Mouse (Mus musculus) induced T-regulatory cell, adult 2 months (primary cell): ENCODE measurements at regions not wholly inside any gene's neighbourhood (a gene's known extent, or its start where the extent isn't known, plus 50 kb on each side); places are given as distances from the start of the nearest gene placed in this dataset.
"Not testable (repeated sequence)": the region's sequence is repeated elsewhere in the genome, so short reads cannot be mapped to it uniquely, and the experiment has no call there.

Source experiments
- DNase-seq: peaks from one replicate; pipeline ENCODE4 v3.0.0-alpha.2; 2012; ENCODE audit warnings: low read depth

DNA sequence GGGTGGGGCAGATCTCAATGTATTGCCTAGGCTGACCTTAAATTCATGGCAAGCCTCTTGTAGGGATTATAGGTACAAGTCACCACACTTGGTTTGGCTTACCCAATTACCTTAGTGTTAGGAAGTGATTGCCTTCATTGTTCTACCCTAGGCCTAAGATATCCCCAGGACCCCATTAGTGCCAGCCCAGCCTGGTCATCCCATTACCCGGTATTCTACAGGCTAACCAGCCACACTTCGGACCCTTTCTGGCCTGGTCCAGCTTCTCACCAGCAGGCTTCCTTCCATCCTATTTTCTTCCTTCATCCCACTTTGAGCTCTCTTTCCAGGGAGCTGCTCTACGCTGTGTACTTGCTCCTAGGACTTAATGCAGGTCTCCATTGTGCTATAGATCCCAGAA lies 59.5 kb downstream of the Tex35 start:
- DNase-seq, result no peak

DNA sequence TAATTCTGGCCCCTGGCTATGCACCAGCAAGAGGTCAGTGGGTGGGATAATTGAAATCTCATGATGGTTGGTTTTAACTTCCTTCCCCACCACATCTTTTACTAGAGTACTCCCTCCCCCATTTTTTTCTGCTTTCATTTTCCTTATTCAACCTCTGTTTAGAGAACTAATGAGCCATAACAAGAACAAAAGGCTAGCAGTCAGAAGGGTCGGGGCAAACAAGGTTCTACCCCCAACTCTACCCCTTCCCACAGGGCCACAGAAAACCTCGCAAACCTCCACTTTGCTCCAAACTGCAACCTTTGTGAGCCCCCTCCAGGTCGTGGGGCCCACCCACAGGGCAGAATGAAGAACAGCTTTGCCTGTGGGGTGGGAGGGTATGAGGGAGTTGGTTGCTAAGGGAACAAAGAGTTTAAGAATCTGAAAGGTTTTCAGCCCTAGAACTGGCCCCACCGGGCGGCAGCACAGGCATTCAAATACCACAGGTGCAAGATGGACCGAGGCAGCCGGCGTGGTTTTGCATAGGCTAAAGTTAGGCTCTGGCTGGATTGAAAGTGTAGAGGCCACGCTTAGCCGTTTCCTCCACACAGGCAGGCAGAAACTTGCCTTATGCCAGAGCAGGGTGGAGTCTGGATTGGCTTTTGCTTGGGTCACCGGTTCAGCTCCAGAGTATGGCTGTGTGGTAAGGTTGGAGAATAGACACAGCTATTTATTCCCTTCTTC lies 60.1 kb downstream of the Tex35 start:
- DNase-seq, result peak; percentile 33

DNA sequence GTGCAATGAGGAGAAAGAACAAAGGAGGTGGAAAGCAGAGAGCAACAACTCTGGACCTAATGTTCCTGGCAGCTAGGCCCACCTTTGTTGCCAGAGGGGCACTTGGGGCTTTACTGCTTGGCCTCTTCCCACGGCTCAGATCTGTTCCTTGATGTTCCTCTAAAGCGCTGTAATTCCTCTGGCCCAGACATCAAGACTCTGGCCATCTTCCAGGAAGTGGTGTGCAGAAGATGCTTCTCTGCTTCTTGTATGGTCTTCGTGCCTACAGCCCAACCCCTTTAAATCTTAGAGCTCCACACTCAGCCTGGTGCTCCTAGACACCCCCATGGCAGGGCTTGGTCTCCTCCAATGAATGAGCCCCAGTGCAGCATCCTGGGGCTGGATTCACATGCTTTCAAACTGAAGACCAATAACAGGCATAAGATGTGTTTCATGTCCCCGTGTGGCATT lies 60.7 kb downstream of the Tex35 start:
- DNase-seq, result no peak

DNA sequence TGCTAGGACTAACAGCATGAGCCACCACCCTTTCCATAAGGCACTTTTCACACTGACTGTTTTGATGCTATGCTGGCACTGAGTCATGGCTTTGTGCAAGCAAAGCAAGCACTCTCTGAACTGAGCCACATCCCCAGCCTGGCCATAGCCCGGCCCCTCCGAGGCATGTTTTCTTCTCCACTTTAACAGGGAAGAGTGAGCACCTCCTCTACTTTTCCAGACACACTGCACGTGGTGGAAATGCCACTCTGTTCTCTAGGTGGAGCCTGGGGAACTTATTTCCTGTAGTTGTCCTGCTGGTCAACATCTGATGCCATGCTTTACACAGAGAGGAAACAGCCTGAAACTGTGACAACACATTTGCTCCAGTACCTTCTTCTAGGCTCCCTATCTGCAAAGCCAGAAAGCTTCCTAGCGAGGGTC lies 61.7 kb downstream of the Tex35 start:
- no peak for DNase-seq

DNA sequence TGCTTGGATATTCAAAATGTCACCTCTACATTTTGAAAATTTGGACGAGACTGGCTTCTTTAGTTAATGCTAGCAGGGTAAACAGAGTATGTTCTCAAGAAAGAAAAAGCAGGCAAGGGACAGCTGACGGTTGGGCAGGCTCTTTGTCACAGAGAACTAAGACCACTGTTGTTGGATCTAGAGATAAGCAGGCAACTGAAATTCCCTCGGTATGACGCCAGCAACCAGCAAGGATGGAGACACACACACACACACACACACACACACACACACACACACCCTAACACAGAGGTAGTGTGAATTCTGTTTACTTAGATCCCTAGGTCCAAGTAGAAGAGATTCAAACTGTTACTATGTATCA lies 68.7 kb downstream of the Tex35 start:
- no peak for DNase-seq

DNA sequence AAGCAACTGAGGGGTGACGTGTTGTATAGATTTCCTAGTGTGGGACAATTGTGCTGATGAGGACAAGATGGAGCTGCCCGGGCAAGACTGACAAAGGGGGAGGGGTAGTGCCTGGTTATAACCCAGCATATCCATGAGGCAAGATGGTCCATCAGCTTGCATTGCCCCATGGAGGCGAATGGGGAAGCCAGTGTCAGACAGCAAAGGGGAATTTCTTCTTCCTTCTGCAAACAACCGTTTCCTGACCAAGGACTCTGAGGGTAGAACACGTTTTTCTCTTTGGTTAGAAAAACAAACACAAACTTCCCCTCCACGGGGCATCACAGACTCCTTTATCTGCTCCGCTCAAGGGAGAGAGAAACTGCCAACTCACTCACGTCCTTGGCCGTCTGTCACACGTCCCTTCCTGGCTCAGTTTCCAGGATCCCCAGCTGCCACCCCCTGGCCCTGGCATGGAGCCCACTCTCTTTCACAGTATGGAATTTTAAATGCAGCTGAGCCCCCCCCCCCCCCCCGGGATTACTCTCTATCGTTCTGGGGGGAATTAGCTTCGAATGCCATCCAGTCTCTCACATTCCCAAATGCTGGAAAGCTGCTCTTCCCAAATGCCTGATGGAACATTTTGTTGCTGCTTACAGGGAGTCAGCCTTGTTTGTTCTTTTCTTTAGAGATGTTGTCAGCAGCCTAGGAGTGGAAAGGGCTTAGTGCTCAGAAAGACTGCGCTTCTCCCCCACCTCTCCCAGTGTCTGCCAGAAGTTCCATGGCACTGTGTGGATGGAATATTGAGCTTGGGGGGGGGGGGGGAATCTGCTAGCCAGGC lies 69.3 kb downstream of the Tex35 start:
- peak; percentile 55 for DNase-seq

DNA sequence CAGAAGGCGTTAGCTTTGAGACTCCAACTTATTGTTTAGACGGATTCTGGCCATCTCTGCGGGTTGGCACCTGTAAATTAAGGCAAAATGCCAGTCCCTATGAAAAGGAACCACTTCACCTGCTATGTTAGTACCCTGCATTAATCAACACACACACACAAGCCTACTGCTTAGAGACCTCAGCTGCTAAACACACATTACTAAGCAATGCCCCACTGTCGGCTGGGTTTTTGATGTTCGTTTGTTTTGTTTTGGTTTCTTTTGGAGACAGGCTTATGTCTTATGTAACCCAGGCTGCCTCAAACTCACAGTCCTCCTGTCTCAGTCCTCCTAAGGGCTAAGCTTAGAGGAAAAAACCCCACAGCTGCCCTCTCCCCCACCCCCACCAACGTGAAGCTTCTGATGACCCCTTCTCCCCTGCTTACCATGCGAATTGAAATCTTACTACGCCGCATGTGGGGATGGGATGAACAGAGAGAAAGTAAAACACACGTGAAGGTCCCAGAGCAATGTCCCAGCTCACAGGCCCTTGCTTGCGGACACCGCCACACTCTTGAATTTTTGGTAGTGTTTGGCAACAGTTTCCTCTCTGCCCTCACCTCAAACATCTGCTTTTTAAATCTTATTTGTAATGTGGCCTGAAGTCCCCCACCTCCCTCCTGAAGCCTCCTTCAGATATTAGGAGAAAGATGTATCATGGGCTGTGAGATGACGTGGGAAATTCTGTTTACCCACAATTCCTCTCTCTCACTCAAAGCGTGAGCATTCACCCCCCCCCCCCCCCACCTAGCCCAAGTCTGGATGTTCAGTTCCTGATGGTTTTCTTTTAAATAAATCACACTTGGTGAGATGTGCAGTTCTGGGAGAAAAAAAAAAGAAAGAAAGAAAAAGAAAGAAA lies 70.1 kb downstream of the Tex35 start:
- peak; percentile 57 for DNase-seq

DNA sequence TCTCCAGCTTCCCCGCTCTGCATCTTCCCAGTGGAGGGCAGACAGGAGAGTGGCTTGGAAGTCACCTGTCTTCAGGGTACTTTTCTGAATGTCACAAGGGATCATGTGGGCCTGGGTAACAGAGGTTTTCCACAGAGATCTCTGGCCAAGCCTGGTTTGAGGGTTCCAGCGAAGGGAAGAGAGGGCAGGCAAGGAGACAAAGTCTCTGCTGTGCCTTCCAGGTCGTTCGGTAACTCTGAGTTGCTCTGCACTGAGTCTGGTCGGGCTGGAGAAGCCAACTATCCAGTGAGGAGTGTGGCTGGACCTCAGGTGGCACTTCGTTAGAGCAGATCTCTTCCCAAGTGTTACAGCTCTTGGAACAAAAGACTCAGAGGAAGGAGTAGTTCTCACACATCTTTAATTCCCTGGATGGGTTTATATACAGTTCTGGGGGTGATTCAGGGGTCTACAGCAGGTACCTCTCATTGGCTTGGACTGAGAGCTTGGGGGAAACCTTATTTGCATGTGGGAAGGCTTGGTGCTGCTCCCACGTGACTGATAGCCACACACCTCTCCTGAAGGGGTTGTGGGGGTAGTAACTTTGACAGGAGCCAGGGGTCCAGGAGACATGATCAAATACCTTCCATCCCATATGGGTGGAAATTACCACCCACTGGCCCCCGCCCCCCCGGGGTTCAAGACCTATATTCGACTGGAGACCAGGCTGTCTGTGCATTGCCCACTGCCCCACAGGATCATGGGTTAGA lies 71.1 kb downstream of the Tex35 start:
- no peak for DNase-seq

DNA sequence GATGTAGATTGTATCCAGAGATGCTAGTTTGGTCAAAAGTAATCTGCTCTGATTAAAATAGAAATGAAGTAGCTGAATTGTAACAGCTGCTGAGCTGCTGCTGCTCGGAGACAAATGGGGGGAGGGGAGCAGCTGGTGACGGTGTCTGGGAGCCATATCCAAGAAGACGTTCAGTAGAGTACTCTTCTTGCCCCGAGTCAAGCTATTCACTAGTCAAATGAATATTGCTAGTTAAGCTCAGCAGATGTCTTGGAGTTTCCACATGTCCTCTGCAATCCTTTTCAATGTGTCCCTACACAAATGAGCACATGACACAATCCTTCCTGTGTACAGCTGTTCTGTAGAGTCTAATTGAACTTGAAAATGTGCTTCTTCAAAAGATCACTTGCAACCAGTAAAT lies 71.7 kb downstream of the Tex35 start:
- no peak for DNase-seq

DNA sequence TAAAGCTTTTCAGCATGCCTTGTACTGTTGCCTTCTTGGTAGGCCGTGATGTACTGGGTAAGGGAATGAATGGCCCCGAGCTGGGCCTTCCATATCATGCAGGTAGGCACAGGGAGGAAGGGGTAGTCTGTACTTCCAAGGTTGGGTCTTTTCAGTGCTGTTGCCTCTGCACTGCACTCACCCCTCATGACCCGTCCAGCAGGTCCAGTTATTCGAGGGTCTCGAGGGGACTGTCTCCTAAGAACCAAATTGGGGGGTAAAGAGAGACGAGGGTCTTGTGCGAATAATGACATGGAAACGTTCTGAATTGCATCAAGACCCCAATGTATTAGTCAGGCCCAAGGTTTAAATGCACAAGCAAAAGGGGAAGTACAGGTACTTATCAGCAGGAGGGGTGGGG lies 73.3 kb downstream of the Tex35 start:
- not testable (repeated sequence) for DNase-seq

DNA sequence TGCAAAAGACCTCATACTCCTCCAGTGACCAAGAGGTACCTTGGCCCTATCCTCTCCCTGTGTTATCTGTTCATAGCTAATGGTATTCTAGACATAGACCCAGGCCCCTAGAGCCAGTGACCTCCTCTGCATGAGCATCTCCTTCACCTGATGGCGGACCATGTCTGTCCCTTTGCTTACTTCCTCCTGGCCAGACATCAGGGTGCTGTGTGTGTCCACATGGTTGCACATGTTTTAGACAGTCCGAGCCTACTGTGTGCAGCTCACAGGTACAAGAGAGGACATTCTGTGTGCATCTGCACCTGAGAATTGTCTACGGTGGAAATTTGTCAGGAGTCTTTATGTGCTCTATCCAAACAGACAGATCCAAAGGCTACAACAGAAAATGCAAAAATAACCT lies 79.8 kb downstream of the Tex35 start:
- no peak for DNase-seq

DNA sequence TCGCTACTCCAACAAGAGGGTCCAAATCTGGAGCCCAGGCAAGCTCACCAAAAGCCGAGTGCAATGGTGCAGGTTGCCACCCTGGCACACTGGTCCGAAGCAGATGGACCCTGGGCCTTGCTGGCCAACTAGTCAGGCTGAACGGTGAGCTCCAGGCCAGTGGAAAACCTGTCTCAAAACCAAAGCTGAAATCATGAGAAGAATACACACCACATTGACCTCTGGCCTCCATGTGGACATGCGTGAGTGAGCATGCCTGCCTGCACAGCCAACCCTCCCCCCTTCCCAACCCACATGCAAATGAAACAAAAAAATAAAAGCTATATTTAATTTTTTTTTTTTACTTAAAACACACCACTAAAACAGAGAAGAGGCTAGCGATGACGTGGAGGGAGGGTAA lies 80.8 kb downstream of the Tex35 start:
- DNase-seq, result no peak

DNA sequence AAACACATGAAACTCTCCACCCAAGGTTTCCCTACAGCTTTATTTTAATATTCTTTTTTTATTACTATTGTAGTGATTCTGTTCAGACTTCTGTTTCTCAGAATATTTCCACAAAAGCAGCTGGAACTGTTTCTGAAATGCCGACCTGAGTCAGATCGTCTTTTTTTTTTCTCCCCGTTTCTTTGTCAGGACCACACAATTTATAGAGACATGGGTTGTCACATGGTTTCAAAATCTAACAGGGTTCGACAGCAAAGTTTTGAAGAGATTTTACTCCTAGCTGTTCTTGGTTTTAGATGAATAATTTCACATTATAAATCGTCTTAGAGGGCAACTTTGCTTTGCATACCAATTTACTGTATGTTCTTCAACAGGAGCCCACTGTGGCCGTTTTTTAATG lies 84.0 kb upstream of the Ralgps2 start:
- DNase-seq, result no peak

DNA sequence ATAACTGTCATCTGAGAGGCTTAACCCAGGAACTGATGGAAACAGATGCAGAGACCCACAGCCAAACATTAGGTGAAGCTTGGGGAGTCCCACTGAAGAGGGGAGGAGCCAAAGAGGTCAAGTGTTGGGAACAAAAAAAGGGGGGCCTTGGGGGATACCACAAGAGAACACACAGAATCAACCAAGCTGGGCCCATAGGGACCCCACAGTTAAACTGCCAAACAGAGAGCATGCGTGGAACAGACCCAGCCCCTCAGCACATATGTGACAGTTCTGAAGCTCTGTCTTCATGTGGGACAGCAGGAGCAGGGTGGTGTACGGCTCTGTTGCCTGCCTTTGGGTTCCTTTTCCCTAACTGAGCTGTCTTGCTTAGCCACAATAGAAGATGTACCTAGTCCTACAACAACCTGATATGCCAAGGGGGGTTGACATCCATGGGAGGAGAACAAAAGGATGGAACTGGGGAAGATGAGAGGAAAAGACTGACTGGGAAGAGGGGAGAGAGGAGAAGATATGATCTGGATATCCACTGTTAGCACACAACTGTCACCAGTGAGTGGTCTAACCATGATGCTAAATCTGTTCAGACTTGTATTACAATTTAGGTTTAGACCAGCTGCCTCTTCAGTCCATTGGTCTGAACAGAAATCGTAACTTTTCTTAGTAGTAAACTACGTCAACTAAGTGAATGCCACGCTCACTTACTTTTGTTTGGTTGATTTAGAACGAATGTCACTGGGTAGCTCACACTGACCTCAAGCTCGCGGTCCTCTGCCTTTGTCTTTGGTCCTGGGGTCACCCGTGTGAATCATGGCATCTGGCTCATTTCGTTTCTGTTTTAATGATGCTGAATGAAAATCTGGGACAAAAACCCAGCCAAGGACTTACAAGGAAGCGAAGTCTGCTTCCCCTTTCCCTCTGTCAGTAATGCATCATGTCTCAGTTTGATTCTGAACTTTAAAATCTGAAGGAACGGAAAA lies 83.3 kb upstream of the Ralgps2 start:
- no peak for DNase-seq

DNA sequence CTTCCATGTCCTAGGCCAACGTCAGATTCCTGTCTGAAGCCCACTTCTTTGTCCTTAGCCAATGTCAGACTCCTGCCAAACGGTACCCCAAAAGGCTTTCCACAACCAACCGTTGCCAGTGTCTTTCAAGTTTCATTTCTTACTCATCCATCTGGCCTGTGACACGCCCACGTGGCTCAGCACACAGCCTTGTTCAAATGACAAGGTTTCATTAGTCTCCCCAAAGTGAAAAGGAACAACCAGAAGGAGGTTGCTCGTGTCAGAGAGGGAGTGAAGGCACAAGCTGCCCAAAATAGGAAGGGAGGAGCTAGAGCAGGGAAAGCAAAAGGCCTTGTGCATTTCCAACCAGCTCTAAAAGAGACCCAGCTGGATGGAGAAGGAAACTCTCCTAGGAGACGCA lies 80.5 kb upstream of the Ralgps2 start:
- DNase-seq, result no peak

DNA sequence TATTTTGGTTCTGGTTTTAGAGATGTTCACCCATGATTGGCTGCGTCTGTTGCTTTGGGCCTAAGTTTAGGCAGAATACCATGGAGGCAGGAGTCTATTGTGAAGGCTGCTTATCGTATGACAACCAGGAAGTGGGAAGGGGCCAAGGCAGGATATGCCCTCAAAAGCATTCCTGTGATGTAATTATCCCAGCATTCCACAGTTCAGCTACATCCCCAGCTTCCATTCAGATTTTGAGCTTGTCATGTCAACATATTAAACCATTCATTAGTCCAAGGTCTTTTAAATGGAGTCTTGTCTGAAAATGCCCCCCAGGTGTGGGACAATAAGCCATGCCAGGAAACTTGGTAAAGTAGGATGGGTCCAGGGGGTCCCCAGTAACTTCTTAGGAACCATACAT lies 79.3 kb upstream of the Ralgps2 start:
- no peak for DNase-seq

DNA sequence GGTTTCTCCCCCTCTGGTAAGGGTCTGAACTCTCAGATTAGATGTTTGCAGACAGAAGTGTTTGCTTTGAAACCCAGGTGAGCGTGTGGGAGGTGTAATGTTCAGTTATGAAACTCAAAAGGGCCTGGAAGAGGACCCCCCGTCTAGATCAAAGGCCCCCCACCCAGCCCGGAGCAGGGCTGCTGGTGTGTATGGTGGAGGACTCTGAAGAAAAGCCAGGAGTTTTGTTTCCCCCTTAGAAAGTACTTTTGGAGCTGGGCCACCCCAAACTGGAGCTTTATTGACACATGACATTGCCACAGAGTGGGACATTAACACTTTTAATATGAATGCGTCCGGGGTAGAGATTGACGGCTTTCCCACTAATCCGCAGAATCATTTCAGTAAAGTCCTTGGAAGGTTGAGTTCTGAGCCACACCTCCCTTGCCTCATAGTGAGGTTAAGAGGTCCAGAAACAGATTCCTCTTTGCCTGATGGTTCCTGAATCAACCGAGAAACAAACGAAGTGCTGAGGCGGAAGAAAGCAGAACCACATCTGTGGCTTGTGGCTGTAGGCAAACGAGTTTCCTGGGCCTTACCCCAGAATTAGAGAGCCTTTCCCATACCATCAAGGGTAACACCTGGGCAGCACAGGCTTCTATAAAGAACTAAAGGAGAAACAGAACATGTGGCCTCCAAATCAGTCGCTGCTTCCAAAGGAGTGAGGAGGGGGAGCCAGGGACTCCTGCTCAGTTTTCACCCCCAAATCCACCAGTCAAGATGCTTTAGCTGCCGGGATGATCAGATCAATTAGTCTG lies 78.0 kb upstream of the Ralgps2 start:
- DNase-seq, result peak; percentile 44

DNA sequence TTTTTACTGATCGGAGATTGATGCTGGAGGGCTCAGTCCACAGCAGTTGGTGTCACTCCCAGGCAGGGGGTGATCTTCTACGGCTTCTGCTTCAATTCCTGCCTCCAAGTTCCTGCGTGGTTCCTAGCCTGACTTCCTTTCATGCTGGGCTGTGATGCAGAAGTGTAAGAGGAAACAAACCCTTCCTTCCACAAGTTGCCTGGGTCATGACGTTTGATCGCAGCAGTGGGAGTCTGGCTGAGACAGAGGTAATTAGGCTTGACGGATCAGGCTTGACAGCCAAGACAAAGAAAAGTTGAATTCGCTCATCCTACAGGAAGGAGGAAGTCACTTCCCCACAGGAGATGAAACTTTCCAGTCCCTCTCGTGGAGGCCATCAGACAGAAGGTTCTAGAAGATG lies 77.2 kb upstream of the Ralgps2 start:
- DNase-seq, result no peak

DNA sequence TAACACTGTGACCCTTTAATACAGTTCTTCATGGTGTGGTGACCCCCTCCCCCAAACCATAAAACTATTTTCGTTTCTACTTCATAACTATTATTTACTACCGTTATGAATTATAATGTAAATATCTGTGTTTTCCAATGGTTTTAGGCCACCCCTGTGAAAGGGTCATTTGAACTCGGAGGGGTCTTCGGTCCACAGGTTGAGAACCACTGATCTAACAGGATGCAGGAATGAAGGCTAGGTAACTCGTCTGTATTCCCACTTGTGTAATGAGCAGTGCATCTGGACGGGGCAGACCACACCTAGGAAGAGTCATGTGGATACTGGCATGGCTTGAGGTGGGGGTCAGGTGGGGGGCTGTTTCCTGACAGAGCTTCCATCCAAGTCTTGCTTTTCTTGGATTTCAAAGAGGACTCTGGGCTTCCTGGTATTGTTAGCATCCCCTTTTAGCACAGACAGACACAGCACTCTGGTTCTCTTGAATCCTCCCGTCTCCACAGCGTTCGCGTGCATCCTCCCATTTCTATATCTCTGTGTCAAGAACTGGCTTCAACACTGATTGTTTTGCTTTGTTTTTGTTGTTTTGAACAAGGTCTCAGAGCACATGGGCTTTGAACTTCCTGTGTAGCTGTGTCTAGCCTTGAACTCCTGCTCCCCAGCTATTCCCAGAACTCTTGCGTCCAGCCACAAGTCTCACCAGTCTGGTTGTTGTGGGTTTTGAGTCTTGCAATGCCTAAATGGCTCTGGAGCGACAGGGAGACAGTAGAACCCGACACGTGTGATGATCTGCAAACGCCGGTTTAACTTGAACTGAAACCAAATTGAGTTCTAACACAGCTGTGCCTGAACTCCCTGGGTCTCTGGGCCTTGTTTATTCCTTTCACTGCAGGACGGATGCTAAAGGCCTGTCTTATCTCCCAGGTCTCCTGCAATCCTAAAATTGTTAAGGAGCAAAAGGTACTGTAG lies 75.4 kb upstream of the Ralgps2 start:
- peak; percentile 30 for DNase-seq
